Mouse (Mus musculus) bone marrow macrophage, adult 2 months (primary cell): ENCODE measurements around the gene Sgip1.

Experiments
- CTCF ChIP-seq: IDR thresholded peaks from 2 replicates; pipeline ENCODE4 v1.5.1; 2012; ENCODE audit warnings: low read depth, mild to moderate bottlenecking, low read length, moderate library complexity
- POLR2A ChIP-seq: IDR thresholded peaks from 2 replicates; pipeline ENCODE4 v1.6.1; 2012; ENCODE audit warnings: mild to moderate bottlenecking, low read depth, low read length, borderline replicate concordance

- no peak for TF ChIP-seq POLR2A
- TF ChIP-seq CTCF: no peak
Observed at GRCm38 (mm10) chr4:102852290-102852689, 111.2 kb downstream of the Sgip1 start.
